Mouse (Mus musculus) ES-Bruce4 (cell line): Measurements from ENCODE around the gene Pira2. TPM values are rescaled to one million over a fixed set of nuclear protein-coding genes. Genes with fewer than 3 reads are reported as not detected.
"Not testable (repeated sequence)": the region's sequence is repeated elsewhere in the genome, so short reads cannot be mapped to it uniquely, and the experiment has no call there.

Source experiments
- H3K27ac ChIP-seq: 2 replicates; pipeline ENCODE4 v1.5.1; 2012; ENCODE audit warnings: low read length, inconsistent platforms; ENCODE audit not compliant: insufficient read depth
- H3K27me3 ChIP-seq: 2 replicates; pipeline ENCODE4 v1.6.1; 2012; ENCODE audit warnings: mild to moderate bottlenecking, low read length, inconsistent platforms; ENCODE audit not compliant: control insufficient read depth, poor library complexity, insufficient read depth, severe bottlenecking
- H3K36me3 ChIP-seq: 2 replicates; pipeline ENCODE4 v1.6.1; 2012; ENCODE audit warnings: inconsistent platforms, mild to moderate bottlenecking, low read length, moderate library complexity; ENCODE audit not compliant: control insufficient read depth, poor library complexity, insufficient read depth, severe bottlenecking
- H3K4me1 ChIP-seq: one replicate; pipeline ENCODE4 v1.8.1; 2011; ENCODE audit warnings: low read length; ENCODE audit not compliant: control insufficient read depth, insufficient read depth
- H3K4me3 ChIP-seq: 2 replicates; pipeline ENCODE4 v1.5.1; 2011; ENCODE audit warnings: low read depth, mild to moderate bottlenecking, low read length
- H3K9ac ChIP-seq: 2 replicates; pipeline ENCODE4 v1.6.1; 2012; ENCODE audit warnings: low read depth, mild to moderate bottlenecking, inconsistent platforms; ENCODE audit not compliant: poor library complexity, severe bottlenecking
- H3K9me3 ChIP-seq: replicated peaks from 2 replicates; pipeline ENCODE4 v1.6.1; 2012; ENCODE audit warnings: mild to moderate bottlenecking, low read length, inconsistent platforms; ENCODE audit not compliant: control insufficient read depth, poor library complexity, insufficient read depth, severe bottlenecking
- EP300 ChIP-seq: IDR thresholded peaks from 2 replicates; pipeline ENCODE4 v1.6.1; 2011; ENCODE audit warnings: low read depth, low read length; ENCODE audit not compliant: insufficient read depth
- polyA plus RNA-seq: library from polyadenylated mRNA; stranded (reverse); fragments of >200 nt; gene quantifications from 2 replicates; pipeline ENCODE4 v1.2.4, GENCODE M21; 2011; ENCODE audit warnings: low read depth; ENCODE audit not compliant: missing spikeins, insufficient read depth, insufficient read length

The Pira2 gene
- not detected in 2 replicates for polyA plus RNA-seq

DNA sequence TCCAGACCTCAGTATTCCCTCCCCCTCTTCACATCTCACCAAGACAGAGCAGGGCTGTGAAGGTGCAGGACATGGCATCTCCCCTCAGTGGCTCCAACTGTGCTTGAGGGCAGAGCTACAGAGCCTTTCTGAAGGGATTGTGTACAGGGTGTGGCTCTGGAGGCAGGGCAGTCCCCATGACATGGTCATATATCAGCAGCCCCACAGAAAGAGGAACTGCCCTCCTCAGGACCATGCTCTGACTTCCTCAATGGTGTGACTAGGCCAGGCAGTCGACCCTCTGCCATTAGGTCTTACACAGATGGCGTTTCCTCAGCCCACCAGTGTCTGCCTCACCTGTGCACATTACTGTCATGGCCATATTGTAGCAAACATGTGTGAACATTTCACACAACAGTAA lies at the start of gene Pira2:
Gene Pira2, minus strand, starts transcription at position 101 of the 400 bp plus-strand sequence.
- H3K36me3 ChIP-seq, H3K9ac ChIP-seq, H3K27ac ChIP-seq, H3K4me3 ChIP-seq, H3K9me3 ChIP-seq, H3K27me3 ChIP-seq, H3K4me1 ChIP-seq: not testable (repeated sequence)

DNA sequence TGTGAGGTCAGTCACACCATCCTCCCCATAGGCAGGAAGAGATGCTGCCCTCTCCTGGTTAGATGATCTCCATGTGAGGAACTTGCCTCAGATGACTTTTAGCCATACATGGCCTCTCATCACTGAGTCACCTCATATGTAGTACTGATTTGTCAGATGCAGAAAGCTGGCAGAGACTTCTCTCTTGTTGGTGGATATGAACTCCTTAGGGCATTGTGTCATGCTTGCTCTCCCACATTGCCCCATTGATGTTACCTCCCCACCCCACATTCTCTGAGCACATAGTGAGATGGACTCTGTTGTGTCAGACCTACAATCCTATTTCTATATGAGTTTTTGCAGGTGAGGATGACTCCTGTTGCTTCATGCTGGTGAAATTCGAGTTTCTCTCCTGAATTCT lies 30.2 kb upstream of the Pira2 start:
- H3K36me3 ChIP-seq, H3K27me3 ChIP-seq, H3K9ac ChIP-seq, H3K4me1 ChIP-seq, H3K27ac ChIP-seq, H3K9me3 ChIP-seq, H3K4me3 ChIP-seq: not testable (repeated sequence)

DNA sequence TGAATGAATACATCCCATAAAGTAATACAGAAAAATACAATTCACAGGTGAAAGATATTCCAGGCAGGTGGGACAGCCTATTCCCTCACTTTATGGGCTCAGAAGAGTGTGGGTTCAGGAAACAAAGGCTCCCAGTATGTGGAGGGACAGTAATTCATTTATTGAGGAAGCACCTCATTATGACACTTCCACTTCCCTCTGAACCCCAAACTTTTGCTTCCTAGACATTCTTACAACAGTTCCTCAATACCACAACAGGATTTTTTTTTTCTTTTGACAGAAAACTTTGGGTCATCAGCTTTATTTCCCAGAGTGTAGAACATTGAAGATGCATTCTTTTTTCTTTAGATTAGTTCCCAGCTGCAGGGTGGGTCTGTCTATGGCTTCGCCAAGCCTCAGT lies 7.0 kb downstream of the Pira2 start:
- not testable (repeated sequence) for H3K9me3 ChIP-seq, H3K4me1 ChIP-seq, H3K9ac ChIP-seq, H3K27me3 ChIP-seq, H3K27ac ChIP-seq, H3K36me3 ChIP-seq, H3K4me3 ChIP-seq

DNA sequence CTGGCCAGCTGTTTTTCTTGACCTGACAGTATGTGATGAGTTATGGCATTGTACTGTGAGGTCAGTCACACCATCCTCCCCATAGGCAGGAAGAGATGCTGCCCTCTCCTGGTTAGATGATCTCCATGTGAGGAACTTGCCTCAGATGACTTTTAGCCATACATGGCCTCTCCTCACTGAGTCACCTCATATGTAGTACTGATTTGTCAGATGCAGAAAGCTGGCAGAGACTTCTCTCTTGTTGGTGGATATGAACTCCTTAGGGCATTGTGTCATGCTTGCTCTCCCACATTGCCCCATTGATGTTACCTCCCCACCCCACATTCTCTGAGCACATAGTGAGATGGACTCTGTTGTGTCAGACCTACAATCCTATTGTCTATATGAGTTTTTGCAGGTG lies 14.2 kb downstream of the Pira2 start:
- H3K27ac ChIP-seq, H3K27me3 ChIP-seq, H3K9me3 ChIP-seq, H3K9ac ChIP-seq, H3K4me1 ChIP-seq, H3K36me3 ChIP-seq, H3K4me3 ChIP-seq: not testable (repeated sequence)

DNA sequence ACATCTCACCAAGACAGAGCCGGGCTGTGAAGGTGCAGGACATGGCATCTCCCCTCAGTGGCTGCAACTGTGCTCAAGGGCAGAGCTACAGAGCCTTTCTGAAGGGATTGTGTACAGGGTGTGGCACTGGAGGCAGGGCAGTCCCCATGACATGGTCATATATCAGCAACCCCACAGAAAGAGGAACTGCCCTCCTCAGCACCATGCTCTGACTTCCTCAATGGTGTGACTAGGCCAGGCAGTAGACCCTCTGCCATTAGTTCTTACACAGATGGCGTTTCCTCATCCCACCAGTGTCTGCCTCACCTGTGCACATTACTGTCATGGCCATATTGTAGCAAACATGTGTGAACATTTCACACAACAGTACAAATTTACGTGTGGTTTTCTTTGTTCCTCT lies 19.3 kb downstream of the Pira2 start, which contains the start of gene Gm15448:
Gene Gm15448, minus strand, starts transcription at position 89 of the 400 bp plus-strand sequence.
- not testable (repeated sequence) for H3K36me3 ChIP-seq, H3K27ac ChIP-seq, H3K9me3 ChIP-seq, H3K9ac ChIP-seq, H3K4me1 ChIP-seq, H3K27me3 ChIP-seq, H3K4me3 ChIP-seq

DNA sequence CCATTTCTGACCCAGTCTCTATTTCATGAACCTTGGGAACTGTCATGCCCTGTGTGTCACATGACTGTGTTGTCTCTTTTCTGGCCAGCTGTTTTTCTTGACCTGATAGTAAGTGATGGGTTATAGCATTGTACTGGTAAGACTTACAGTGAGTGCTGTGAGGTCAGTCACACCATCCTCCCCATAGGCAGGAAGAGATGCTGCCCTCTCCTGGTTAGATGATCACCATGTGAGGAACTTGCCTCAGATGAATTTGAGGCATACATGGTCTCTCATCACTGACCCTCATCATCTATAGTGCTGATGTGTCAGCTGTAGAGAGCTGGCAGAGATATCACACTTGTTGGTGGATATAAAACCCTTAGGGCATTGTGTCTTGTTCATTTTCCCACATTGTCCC lies 32.9 kb downstream of the Pira2 start:
- not testable (repeated sequence) for H3K9me3 ChIP-seq, H3K4me1 ChIP-seq, H3K27me3 ChIP-seq, H3K36me3 ChIP-seq, H3K27ac ChIP-seq, H3K9ac ChIP-seq, H3K4me3 ChIP-seq

DNA sequence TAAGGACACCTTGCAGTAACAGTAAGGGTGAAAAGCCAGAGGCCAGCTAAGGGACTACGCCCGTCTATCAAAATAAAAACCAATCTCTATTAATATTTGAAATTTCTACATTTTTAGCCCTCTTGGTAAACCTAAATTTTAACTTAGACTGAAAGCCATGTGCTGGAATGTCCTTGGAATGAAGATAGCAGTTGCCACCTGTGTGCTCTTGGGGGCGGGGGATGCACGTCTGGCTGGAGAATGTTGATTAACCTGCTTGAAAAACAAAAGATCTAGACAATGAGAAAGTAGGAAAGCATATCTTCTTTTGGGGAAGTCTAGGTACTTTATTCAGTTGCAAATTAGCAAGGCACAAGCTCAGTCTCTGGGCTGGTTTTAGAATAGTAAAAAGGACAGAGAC lies 41.9 kb downstream of the Pira2 start:
- Histone ChIP-seq H3K9me3 (peaks cover 22% of the 10 kb centered on the region), H3K27ac (peak overlapping the region; percentile 99)
- H3K27me3 ChIP-seq, H3K36me3 ChIP-seq, H3K4me3 ChIP-seq, H3K9ac ChIP-seq, H3K4me1 ChIP-seq: not testable (repeated sequence)
- peak; percentile 65; the same call in 1 of the 2 replicates for TF ChIP-seq EP300

DNA sequence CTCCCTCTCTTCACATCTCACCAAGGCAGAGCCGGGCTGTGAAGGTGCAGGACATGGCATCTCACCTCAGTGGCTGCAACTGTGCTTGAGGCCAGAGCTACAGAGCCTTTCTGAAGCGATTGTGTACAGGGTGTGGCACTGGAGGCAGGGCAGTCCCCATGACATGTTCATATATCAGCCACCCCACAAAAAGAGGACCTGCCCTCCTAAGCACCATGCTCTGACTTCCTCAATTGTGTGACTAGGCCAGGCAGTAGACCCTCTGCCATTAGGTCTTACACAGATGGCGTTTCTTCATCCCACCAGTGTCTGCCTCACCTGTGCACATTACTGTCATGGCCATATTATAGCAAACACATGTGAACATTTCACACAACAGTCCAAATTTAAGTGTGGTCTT lies 44.9 kb downstream of the Pira2 start:
- not testable (repeated sequence) for H3K4me1 ChIP-seq, H3K27me3 ChIP-seq, H3K36me3 ChIP-seq, H3K27ac ChIP-seq, H3K4me3 ChIP-seq, H3K9ac ChIP-seq
- H3K9me3 ChIP-seq, result peaks cover 22% of the 10 kb centered on the region

DNA sequence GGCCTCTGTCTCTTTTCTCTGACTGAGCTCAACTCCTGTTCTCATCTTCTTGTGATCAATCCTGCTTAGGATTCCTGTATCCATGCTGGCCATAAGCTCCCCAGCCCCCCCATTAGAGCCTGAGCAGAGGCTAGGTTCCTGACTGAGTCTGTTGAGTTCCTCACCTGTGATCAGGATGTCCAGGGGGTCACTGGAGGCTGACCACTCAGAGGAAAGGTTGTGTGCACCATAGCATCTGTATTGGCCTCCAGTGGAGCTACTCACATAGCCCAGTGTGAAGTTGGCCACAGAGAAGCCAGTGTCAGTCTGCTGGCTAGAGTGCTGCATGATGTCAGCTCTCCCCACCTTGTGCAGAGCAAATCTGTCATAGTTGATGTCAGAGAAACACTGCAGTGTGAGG lies 48.6 kb downstream of the Pira2 start:
- H3K27me3 ChIP-seq, H3K4me1 ChIP-seq, H3K36me3 ChIP-seq, H3K27ac ChIP-seq, H3K4me3 ChIP-seq, H3K9ac ChIP-seq, H3K9me3 ChIP-seq: not testable (repeated sequence)
